Mouse (Mus musculus) liver, embryonic 11.5 days (tissue): ENCODE measurements around the gene Igdcc4. TPM values are rescaled to one million over a fixed set of nuclear protein-coding genes. Genes with fewer than 3 reads are reported as not detected.

ENCODE experiments used
- ATAC-seq: fragments of 200-750 bp; cut with Nextera tagmentation; replicated peaks from 2 replicates; pipeline ENCODE4 v1.8.0; 2017; ENCODE audit warnings: moderate number of reproducible peaks, mild to moderate bottlenecking, moderate TSS enrichment, moderate library complexity; ENCODE audit not compliant: low FRiP score
- DNase-seq: peaks from one replicate; pipeline ENCODE4 v3.0.0-alpha.2; 2017; ENCODE audit warnings: low spot score
- H3K27ac ChIP-seq: fragments of 300-500 bp; sonication (generic); 2 replicates; pipeline ENCODE4 v1.5.1; 2014; ENCODE audit warnings: mild to moderate bottlenecking, low read depth, low read length, control low read depth
- H3K27me3 ChIP-seq: fragments of 300-500 bp; sonication (generic); replicated peaks from 2 replicates; pipeline ENCODE4 v1.6.1; 2014; ENCODE audit warnings: low read length, mixed read lengths; ENCODE audit not compliant: control insufficient read depth, insufficient read depth
- H3K36me3 ChIP-seq: fragments of 300-500 bp; sonication (generic); 2 replicates; pipeline ENCODE4 v1.6.1; 2014; ENCODE audit warnings: mild to moderate bottlenecking, low read length, moderate library complexity, mixed read lengths; ENCODE audit not compliant: control insufficient read depth, insufficient read depth
- H3K4me1 ChIP-seq: fragments of 300-500 bp; sonication (generic); replicated peaks from 2 replicates; pipeline ENCODE4 v1.6.1; 2014; ENCODE audit warnings: low read length, mixed read lengths; ENCODE audit not compliant: control insufficient read depth, insufficient read depth
- H3K4me2 ChIP-seq: fragments of 300-500 bp; sonication (generic); 2 replicates; pipeline ENCODE4 v1.6.1; 2014; ENCODE audit warnings: mild to moderate bottlenecking, control low read depth, moderate library complexity
- H3K4me3 ChIP-seq: fragments of 300-500 bp; sonication (generic); 2 replicates; pipeline ENCODE4 v1.5.1; 2014; ENCODE audit warnings: low read depth, low read length, control low read depth
- H3K9ac ChIP-seq: fragments of 300-500 bp; sonication (generic); 2 replicates; pipeline ENCODE4 v1.6.1; 2014; ENCODE audit warnings: low read depth, low read length, control low read depth
- H3K9me3 ChIP-seq: fragments of 300-500 bp; sonication (generic); 2 replicates; pipeline ENCODE4 v1.6.1; 2016; ENCODE audit warnings: low read length, inconsistent platforms, mixed read lengths; ENCODE audit not compliant: control insufficient read depth
- WGBS: fragments of 180-500 bp; shearing (Covaris S2); extraction: QIAGEN DNeasy Blood & Tissue Kit; methylation state at CpG from one replicate; pipeline ENCODE4 v1.1.7; 2014; 5-methylcytosine and 5-hydroxymethylcytosine counted together
- polyA plus RNA-seq: library from polyadenylated mRNA; unstranded; fragments of >200 nt; fragmentation: Nextera tagmentation; extraction: Ambion mirVana; gene quantifications from 2 replicates; pipeline ENCODE4 v1.2.1, GENCODE M21; 2014

The Igdcc4 gene
- polyA plus RNA-seq, 1 experiment from 2014 or later: 15.0 TPM

- H3K4me2 ChIP-seq: no peak overlapping the region
- peaks cover 16% of the 10 kb centered on the region for H3K4me1 ChIP-seq
- no peak for DNase-seq
- H3K4me3 ChIP-seq: no peak overlapping the region
- no peak overlapping the region for H3K27ac ChIP-seq
- ATAC-seq: no peak
- no peak overlapping the region for H3K9ac ChIP-seq
- WGBS: 61% methylated on average over 9 of the region's 9 CpGs
- no peaks in the 10 kb centered on the region for H3K36me3 ChIP-seq
- peaks cover 28% of the 10 kb centered on the region for H3K27me3 ChIP-seq
- H3K9me3 ChIP-seq: no peaks in the 10 kb centered on the region
These were observed 53.6 kb downstream of the Igdcc4 start for GRCm38 (mm10) chr9:65154692-65155455.

DNA sequence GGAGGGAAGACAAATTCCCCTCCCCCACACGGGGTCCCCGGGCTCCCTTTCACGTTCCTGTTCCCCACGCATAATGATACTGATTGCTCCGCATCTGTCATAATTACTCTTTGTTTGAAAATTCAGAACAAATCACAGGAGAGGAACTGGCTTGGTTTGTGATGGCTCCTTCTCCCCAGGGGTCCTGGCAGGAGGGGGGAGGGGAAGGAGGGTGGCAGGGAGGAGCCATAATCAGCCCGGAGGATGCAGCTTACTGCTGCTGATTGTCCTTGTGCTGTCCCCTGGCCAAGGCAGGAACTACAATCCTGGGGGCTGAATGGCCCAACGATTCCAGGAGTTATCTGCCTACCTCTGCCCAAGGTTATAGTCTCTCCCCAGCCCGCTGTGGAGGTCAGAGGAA is 55.3 kb downstream of the Igdcc4 start:
- Histone ChIP-seq H3K27ac (no peak overlapping the region), H3K4me3 (no peak overlapping the region), H3K36me3 (no peaks in the 10 kb centered on the region), H3K4me1 (peaks cover 16% of the 10 kb centered on the region), H3K4me2 (peak overlapping the region; percentile 9; the same call in 1 of the 2 replicates), H3K27me3 (peaks cover 46% of the 10 kb centered on the region), H3K9ac (no peak overlapping the region), H3K9me3 (no peaks in the 10 kb centered on the region)
- no peak for DNase-seq
- WGBS: 5% methylated on average over 8 of the region's 8 CpGs
- no peak for ATAC-seq

- DNase-seq (no peak), ATAC-seq (no peak)
- H3K36me3 ChIP-seq: no peaks in the 10 kb centered on the region
- H3K4me2 ChIP-seq: no peak overlapping the region
- WGBS: 33% methylated on average over 6 of the region's 6 CpGs
- no peak overlapping the region for H3K4me3 ChIP-seq
- no peak overlapping the region for H3K9ac ChIP-seq
- no peak overlapping the region for H3K27ac ChIP-seq
- peaks cover 56% of the 10 kb centered on the region for H3K27me3 ChIP-seq
- no peaks in the 10 kb centered on the region for H3K9me3 ChIP-seq
- peaks cover 18% of the 10 kb centered on the region for H3K4me1 ChIP-seq
These were observed 56.3 kb downstream of the Igdcc4 start for GRCm38 (mm10) chr9:65157631-65158030.

DNA sequence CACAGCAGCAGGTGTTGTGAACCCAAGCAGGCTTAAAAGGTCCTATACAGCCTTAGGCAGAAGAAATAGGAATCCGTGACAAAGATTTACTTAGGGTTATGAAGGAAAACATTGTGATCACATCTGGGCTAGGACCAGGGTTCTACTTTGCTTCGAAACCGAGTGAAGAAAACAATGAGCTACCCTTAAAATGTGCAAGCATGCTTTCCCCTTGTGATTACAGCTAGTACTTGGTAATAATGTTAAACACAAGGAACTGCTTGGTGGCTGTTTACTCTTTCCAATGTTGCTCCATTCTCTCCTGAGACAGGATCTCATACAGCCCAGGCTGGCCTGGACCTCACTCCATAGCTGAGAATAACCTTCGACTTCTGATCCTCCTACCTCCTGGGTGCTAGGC is 59.9 kb downstream of the Igdcc4 start:
- Histone ChIP-seq H3K9ac (no peak overlapping the region), H3K36me3 (no peaks in the 10 kb centered on the region), H3K27ac (no peak overlapping the region), H3K4me3 (no peak overlapping the region), H3K9me3 (no peaks in the 10 kb centered on the region), H3K4me1 (peaks cover 16% of the 10 kb centered on the region), H3K4me2 (no peak overlapping the region), H3K27me3 (peaks cover 73% of the 10 kb centered on the region)
- ATAC-seq (no peak), DNase-seq (no peak)
- WGBS: 50% methylated on average over 4 of the region's 4 CpGs

- Histone ChIP-seq H3K4me1 (peaks cover 10% of the 10 kb centered on the region), H3K9ac (no peak overlapping the region), H3K4me3 (no peak overlapping the region), H3K9me3 (no peaks in the 10 kb centered on the region), H3K27me3 (peaks cover 70% of the 10 kb centered on the region), H3K36me3 (no peaks in the 10 kb centered on the region), H3K4me2 (no peak overlapping the region), H3K27ac (no peak overlapping the region)
- DNase-seq (no peak), ATAC-seq (no peak)
- WGBS: 15% methylated on average over 8 of the region's 8 CpGs
These were observed 60.6 kb downstream of the Igdcc4 start for GRCm38 (mm10) chr9:65161881-65162280.

GRCm38 (mm10) chr9:65162711-65163639 is 61.7 kb downstream of the Igdcc4 start:
- ATAC-seq (no peak), DNase-seq (no peak)
- peak overlapping the region; percentile 47 for H3K4me3 ChIP-seq
- peaks cover 5% of the 10 kb centered on the region; the same call in 1 of the 2 replicates for H3K4me1 ChIP-seq
- no peaks in the 10 kb centered on the region for H3K9me3 ChIP-seq
- H3K27me3 ChIP-seq: peaks cover 60% of the 10 kb centered on the region
- H3K27ac ChIP-seq: no peak overlapping the region
- H3K36me3 ChIP-seq: no peaks in the 10 kb centered on the region
- peak overlapping the region; percentile 70 for H3K4me2 ChIP-seq
- H3K9ac ChIP-seq: no peak overlapping the region
- WGBS: 1% methylated on average over 59 of the region's 69 CpGs

- no peaks in the 10 kb centered on the region for H3K9me3 ChIP-seq
- 12% methylated on average over 1 of the region's 1 CpGs for WGBS
- no peak for DNase-seq
- H3K9ac ChIP-seq: no peak overlapping the region
- peaks cover 50% of the 10 kb centered on the region for H3K27me3 ChIP-seq
- no peak overlapping the region for H3K27ac ChIP-seq
- no peak overlapping the region for H3K4me3 ChIP-seq
- ATAC-seq: no peak
- H3K4me2 ChIP-seq: no peak overlapping the region
- H3K36me3 ChIP-seq: no peaks in the 10 kb centered on the region
- peaks cover 5% of the 10 kb centered on the region for H3K4me1 ChIP-seq
These were observed 63.6 kb downstream of the Igdcc4 start for GRCm38 (mm10) chr9:65164870-65165269.

DNA sequence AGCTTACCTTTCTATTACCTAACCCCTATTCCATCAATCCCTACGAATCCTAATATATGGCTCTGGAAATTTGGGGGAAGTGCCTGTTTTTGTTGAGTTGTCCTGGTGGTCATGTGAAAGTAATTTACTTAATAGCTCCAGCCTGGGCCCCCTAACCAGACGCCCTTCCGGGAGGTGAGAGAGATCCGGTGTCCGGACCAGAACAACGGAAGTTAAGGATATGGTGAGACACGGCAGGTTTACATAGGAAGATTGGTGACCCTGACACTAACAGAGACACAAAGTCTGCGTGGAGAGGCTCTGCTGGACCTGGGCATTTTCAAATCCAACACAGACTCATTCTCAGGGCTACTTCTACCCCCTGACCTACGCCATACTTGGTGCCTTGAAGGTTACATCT is 65.1 kb downstream of the Igdcc4 start:
- Histone ChIP-seq H3K9ac (no peak overlapping the region), H3K4me1 (peaks cover 5% of the 10 kb centered on the region), H3K36me3 (no peaks in the 10 kb centered on the region), H3K27ac (no peak overlapping the region), H3K4me3 (no peak overlapping the region), H3K4me2 (no peak overlapping the region), H3K9me3 (no peaks in the 10 kb centered on the region), H3K27me3 (peaks cover 34% of the 10 kb centered on the region)
- no peak for DNase-seq
- ATAC-seq: no peak
- WGBS: 49% methylated on average over 9 of the region's 9 CpGs
